Mouse (Mus musculus) ES-Bruce4 (cell line): ENCODE data around the gene Dhx34. TPM values are rescaled to one million over a fixed set of nuclear protein-coding genes. Genes with fewer than 3 reads are reported as not detected.
A peak's percentile ranks its signal among the peaks of the same experiment; 100 is the strongest.

ENCODE experiments used
- H3K27ac ChIP-seq: 2 replicates; pipeline ENCODE4 v1.5.1; 2012; ENCODE audit warnings: low read length, inconsistent platforms; ENCODE audit not compliant: insufficient read depth
- H3K27me3 ChIP-seq: 2 replicates; pipeline ENCODE4 v1.6.1; 2012; ENCODE audit warnings: mild to moderate bottlenecking, low read length, inconsistent platforms; ENCODE audit not compliant: control insufficient read depth, poor library complexity, insufficient read depth, severe bottlenecking
- H3K36me3 ChIP-seq: 2 replicates; pipeline ENCODE4 v1.6.1; 2012; ENCODE audit warnings: inconsistent platforms, mild to moderate bottlenecking, low read length, moderate library complexity; ENCODE audit not compliant: control insufficient read depth, poor library complexity, insufficient read depth, severe bottlenecking
- H3K4me1 ChIP-seq: one replicate; pipeline ENCODE4 v1.8.1; 2011; ENCODE audit warnings: low read length; ENCODE audit not compliant: control insufficient read depth, insufficient read depth
- H3K4me3 ChIP-seq: 2 replicates; pipeline ENCODE4 v1.5.1; 2011; ENCODE audit warnings: low read depth, mild to moderate bottlenecking, low read length
- H3K9ac ChIP-seq: 2 replicates; pipeline ENCODE4 v1.6.1; 2012; ENCODE audit warnings: low read depth, mild to moderate bottlenecking, inconsistent platforms; ENCODE audit not compliant: poor library complexity, severe bottlenecking
- H3K9me3 ChIP-seq: replicated peaks from 2 replicates; pipeline ENCODE4 v1.6.1; 2012; ENCODE audit warnings: mild to moderate bottlenecking, low read length, inconsistent platforms; ENCODE audit not compliant: control insufficient read depth, poor library complexity, insufficient read depth, severe bottlenecking
- CTCF ChIP-seq: IDR thresholded peaks from one replicate; pipeline ENCODE4 v1.8.1; 2011; ENCODE audit warnings: low read depth, low read length
- EP300 ChIP-seq: IDR thresholded peaks from 2 replicates; pipeline ENCODE4 v1.6.1; 2011; ENCODE audit warnings: low read depth, low read length; ENCODE audit not compliant: insufficient read depth
- POLR2A ChIP-seq: IDR thresholded peaks from one replicate; pipeline ENCODE4 v1.8.1; 2011; ENCODE audit warnings: low read length; ENCODE audit not compliant: insufficient read depth
- polyA plus RNA-seq: library from polyadenylated mRNA; stranded (reverse); fragments of >200 nt; gene quantifications from 2 replicates; pipeline ENCODE4 v1.2.4, GENCODE M21; 2011; ENCODE audit warnings: low read depth; ENCODE audit not compliant: missing spikeins, insufficient read depth, insufficient read length

Dhx34 gene
- polyA plus RNA-seq, 1 experiment = 11.6 TPM

DNA sequence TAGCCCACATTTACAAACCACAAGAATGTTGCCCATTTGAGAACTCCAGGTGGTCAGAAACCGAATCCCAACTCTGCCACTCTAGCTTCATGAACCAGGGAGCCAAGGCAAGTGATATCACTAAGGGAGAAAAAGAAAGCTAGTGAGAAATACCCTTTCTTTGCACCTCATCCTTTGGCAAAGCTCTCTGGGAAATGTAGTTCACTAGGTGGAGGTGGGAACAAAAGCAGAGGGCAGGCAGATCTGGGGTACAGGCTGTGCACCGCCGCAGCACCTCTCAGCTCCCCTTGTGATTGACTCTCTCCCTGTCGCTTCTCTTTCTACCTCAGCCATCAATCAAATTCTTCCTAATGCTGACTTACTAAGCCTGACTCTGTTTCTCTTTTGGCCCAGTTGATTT, 43.7 kb downstream of the Dhx34 start:
- Histone ChIP-seq H3K4me1 (no peaks in the 10 kb centered on the region), H3K4me3 (no peak overlapping the region), H3K9me3 (no peaks in the 10 kb centered on the region), H3K27me3 (no peaks in the 10 kb centered on the region), H3K9ac (no peak overlapping the region), H3K27ac (no peak overlapping the region), H3K36me3 (no peaks in the 10 kb centered on the region)
- no peak for TF ChIP-seq EP300
- TF ChIP-seq CTCF = no peak
- no peak for TF ChIP-seq POLR2A

DNA sequence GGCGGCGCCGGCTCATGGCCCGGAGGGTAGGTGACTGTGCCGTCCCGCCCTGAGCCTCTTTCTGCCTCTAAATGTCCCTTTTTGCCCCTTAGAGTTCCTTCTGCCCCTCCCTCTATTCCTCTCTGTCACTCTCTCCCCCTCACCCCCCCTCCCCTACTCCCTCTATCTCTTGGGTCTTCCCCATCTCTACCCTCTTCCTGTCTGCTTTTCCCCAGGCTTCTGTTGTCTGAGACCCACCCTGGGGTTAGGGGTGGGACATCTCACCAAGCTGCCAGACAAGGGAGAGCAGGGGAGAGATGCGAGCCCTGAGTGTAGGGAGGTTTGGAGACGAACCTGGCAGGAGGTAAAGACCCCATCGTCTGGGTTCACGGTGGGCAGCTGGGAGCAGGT, 46.3 kb downstream of the Dhx34 start:
- H3K9ac ChIP-seq = peak overlapping the region; percentile 72
- no peaks in the 10 kb centered on the region for H3K36me3 ChIP-seq
- H3K27me3 ChIP-seq = peaks cover 3% of the 10 kb centered on the region; the same call in 1 of the 2 replicates
- H3K4me1 ChIP-seq = no peaks in the 10 kb centered on the region
- H3K27ac ChIP-seq = no peak overlapping the region
- peak overlapping the region; percentile 76 for H3K4me3 ChIP-seq
- no peaks in the 10 kb centered on the region for H3K9me3 ChIP-seq
- TF ChIP-seq EP300 (no peak), CTCF (no peak), POLR2A (no peak)

DNA sequence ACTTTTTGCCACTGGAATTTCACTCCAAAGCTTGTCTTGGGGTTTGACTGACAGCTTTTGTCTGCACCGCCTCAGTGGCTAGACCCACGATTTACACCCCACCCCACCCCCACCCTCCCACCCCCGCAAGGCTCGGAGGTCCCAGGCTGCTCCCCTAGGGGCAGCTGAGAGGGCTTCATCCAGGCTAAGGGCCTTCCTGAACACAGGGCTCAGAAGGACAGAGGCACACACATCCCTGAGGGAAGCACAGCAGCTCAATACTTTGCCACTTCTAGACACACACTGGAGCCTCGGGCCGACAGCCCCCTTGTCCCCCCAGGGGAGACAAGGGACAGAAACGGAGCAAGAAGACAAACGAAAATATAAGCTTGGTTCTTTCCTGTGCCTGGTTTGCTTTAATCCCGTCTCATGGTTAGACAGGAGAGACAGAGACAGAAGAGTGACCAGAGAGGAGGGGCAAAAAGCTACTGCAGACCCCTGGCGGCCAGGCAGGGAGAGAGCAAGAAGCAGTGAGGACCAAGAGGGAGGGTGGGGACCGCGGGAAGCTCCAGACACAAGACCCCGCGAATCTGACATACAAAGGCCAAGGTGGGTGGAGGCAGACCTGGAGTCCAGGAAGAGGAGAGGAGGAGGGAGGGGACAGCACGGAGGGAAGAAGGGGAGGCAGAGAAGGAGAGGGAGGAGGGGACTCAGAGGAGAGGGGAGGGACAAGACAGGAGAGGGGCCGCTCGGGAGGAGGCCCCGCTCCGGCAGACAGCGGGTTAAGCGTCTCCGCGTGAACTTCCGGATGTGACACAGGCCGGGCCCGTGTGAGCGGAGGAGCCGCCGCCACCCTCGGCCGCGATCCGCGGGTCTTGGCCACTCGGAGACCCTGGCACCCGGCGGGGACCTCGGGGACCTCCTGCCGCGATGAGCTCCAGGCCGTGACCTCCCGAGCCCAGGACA, 47.0 kb downstream of the Dhx34 start, which contains the start of gene Meis3:
Gene Meis3 (plus strand): TSS at position 494 of the 945 bp plus-strand sequence.
- no peak within 1 kb of the TSS for H3K27ac ChIP-seq
- H3K27me3 ChIP-seq = peaks cover 3% of the 10 kb centered on the region; the same call in 1 of the 2 replicates
- peak within 1 kb of the TSS; percentile 76 for H3K4me3 ChIP-seq
- H3K9me3 ChIP-seq = no peaks in the 10 kb centered on the region
- no peaks in the 10 kb centered on the region for H3K36me3 ChIP-seq
- H3K4me1 ChIP-seq = no peaks in the 10 kb centered on the region
- H3K9ac ChIP-seq = peak within 1 kb of the TSS; percentile 72
- TF ChIP-seq EP300 (no peak), CTCF (peak; percentile 45), POLR2A (no peak)

DNA sequence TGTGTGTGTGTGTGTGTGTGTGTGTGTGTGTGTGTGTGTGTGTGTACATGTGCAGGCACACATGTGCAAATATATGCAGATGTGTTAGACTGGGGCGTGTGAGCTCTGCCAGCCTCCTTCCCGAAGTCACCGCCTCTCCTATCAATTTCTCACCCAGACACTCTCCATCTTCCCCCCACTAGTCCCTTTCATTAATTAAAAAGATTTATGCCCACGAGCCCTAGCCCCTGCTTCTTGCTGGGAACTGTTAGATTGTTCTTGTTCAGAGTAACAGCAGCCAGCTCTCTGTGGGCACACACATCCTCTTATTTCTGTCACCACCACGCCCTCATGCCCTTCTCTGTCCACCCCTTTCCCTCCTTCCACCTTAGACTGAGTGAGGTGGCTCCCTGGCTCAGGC, 48.7 kb downstream of the Dhx34 start:
- Histone ChIP-seq H3K27ac (no peak overlapping the region), H3K36me3 (no peaks in the 10 kb centered on the region), H3K27me3 (peaks cover 3% of the 10 kb centered on the region; the same call in 1 of the 2 replicates), H3K4me1 (no peaks in the 10 kb centered on the region), H3K4me3 (no peak overlapping the region), H3K9ac (no peak overlapping the region), H3K9me3 (no peaks in the 10 kb centered on the region)
- TF ChIP-seq CTCF (no peak), POLR2A (no peak), EP300 (no peak)

DNA sequence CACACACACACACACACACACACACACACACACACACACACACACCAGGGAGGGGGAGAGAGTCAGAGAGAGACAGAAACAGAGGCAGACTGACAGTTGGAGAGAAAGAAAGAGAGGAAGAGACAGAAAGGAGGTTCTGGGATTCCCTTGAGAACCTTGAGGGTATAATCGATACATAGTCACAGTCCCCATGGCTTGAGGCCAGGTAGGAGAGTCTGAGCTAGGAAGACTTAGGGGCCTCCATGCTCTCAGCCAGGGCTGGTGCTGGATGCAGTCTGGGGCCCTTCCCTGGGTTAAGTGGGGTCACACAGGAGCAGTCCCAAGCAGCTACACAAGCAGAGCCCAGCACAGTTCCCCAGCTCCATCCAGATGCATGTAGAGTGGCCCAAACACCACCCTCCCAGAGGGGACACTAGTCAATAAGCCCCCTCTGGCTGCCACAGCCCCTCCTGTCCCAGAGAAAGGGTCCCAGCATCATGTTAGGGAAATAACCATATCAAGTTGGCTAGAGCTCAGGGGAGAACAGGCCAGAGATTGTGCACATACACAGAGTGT, 49.2 kb downstream of the Dhx34 start:
- no peaks in the 10 kb centered on the region for H3K4me1 ChIP-seq
- no peaks in the 10 kb centered on the region for H3K36me3 ChIP-seq
- H3K27me3 ChIP-seq = peaks cover 3% of the 10 kb centered on the region; the same call in 1 of the 2 replicates
- no peak overlapping the region for H3K4me3 ChIP-seq
- no peak overlapping the region for H3K9ac ChIP-seq
- H3K9me3 ChIP-seq = no peaks in the 10 kb centered on the region
- no peak for TF ChIP-seq CTCF
- no peak for TF ChIP-seq POLR2A
- no peak for TF ChIP-seq EP300
- no peak overlapping the region for H3K27ac ChIP-seq

DNA sequence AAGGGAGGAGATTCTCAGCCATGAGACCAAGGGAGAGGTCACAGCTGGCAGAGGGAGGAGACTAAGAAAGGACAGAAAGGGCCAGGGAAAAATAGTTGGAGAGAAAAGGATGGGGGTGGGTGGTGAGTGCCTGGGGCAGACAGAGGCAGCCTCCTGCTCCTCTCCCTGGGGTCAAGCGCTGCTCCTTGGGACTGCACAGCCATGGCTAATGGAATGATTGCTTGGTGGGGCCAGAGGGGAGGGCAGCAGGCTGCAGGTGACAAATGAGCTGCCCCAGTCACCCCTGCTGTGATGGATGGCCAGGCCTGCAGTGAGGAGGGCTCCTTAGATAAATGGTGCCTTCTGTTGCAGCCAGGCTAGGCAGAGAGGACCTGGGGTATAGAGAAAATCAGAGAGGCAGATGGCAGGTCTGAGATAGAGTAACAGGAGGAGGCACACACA, 49.7 kb downstream of the Dhx34 start:
- Histone ChIP-seq H3K4me3 (no peak overlapping the region), H3K9me3 (no peaks in the 10 kb centered on the region), H3K27me3 (peaks cover 3% of the 10 kb centered on the region; the same call in 1 of the 2 replicates), H3K27ac (no peak overlapping the region), H3K9ac (no peak overlapping the region), H3K4me1 (no peaks in the 10 kb centered on the region), H3K36me3 (no peaks in the 10 kb centered on the region)
- TF ChIP-seq CTCF (no peak), POLR2A (no peak), EP300 (no peak)
